Mouse (Mus musculus): Measurements from ENCODE around the gene Nek8. TPM values are rescaled to one million over a fixed set of nuclear protein-coding genes. Genes with fewer than 3 reads are reported as not detected.
A peak's percentile ranks its signal among the peaks of the same experiment; 100 is the strongest.

Gene Nek8
- polyA plus RNA-seq, 1 experiment from 2014 or later, result 11.5 TPM

- Histone ChIP-seq H3K4me3 (ENCODE audit: control insufficient read depth in 1 of 2, insufficient read depth in 1 of 2, low read depth in 1 of 2, low read length in 2 of 2) (no peak overlapping the region), H3K4me2 (ENCODE audit: low read length) (no peak overlapping the region), H3K9ac (ENCODE audit: low read length) (no peak overlapping the region), H3K27me3 (ENCODE audit: control insufficient read depth, insufficient read depth, low read length) (no peaks in the 10 kb centered on the region), H3K27ac (replicated peaks in 1 of 2; ENCODE audit: control insufficient read depth in 1 of 2, insufficient read depth in 1 of 2, low read depth in 2 of 2, low read length in 2 of 2) (no peak overlapping the region), H3K9me3 (ENCODE audit: control insufficient read depth, low read length) (no peaks in the 10 kb centered on the region), H3K36me3 (ENCODE audit: control insufficient read depth, insufficient read depth, low read length) (0 out of 2 replicates have a peak, but pooled peaks cover 6% of the 10 kb centered on the region), H3K4me1 (ENCODE audit: control insufficient read depth in 2 of 2, insufficient read depth in 2 of 2, low read length in 2 of 2) (peaks cover 0 to 43% of the 10 kb centered on the region in 2 experiments; a peak in 3 of 4 replicates)
- WGBS, result 77% methylated on average over 4 of the region's 4 CpGs
- ATAC-seq (ENCODE audit: insufficient number of reproducible peaks, insufficient read depth, low FRiP score, low read depth), result no peak
Observed at GRCm38 (mm10) chr11:78122815-78123214, 53.7 kb downstream of the Nek8 start.

DNA sequence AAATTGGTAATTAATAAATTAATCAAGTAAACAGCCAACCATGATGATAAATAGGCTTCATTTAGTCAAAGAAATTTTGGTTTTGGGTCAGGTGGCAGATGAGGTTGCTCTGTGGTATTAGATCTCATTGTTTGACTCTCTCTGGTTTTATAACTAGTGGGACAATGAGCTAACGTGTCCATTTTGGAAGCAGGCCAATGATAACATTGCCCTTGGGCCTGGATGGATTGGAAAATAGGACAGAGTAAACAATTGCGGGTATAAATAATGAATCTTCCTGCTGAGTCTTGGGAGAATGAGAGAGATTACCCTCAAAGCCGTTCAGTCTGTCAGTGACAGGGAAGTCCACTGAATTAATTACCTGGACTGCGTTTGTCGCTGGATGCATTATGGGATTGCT lies 55.3 kb downstream of the Nek8 start:
- 61% methylated on average over 5 of the region's 5 CpGs for WGBS
- Histone ChIP-seq H3K9me3 (ENCODE audit: control insufficient read depth, low read length) (no peaks in the 10 kb centered on the region), H3K36me3 (ENCODE audit: control insufficient read depth, insufficient read depth, low read length) (no peaks in the 10 kb centered on the region), H3K4me2 (ENCODE audit: low read length) (no peak overlapping the region), H3K9ac (ENCODE audit: low read length) (no peak overlapping the region), H3K4me1 (ENCODE audit: control insufficient read depth in 2 of 2, insufficient read depth in 2 of 2, low read length in 2 of 2) (peaks cover 0 to 44% of the 10 kb centered on the region in 2 experiments; a peak in 3 of 4 replicates), H3K27ac (replicated peaks in 1 of 2; ENCODE audit: control insufficient read depth in 1 of 2, insufficient read depth in 1 of 2, low read depth in 2 of 2, low read length in 2 of 2) (no peak overlapping the region), H3K4me3 (ENCODE audit: control insufficient read depth in 1 of 2, insufficient read depth in 1 of 2, low read depth in 1 of 2, low read length in 2 of 2) (no peak overlapping the region), H3K27me3 (ENCODE audit: control insufficient read depth, insufficient read depth, low read length) (no peaks in the 10 kb centered on the region)
- no peak for ATAC-seq (ENCODE audit: insufficient number of reproducible peaks, insufficient read depth, low FRiP score, low read depth)

DNA sequence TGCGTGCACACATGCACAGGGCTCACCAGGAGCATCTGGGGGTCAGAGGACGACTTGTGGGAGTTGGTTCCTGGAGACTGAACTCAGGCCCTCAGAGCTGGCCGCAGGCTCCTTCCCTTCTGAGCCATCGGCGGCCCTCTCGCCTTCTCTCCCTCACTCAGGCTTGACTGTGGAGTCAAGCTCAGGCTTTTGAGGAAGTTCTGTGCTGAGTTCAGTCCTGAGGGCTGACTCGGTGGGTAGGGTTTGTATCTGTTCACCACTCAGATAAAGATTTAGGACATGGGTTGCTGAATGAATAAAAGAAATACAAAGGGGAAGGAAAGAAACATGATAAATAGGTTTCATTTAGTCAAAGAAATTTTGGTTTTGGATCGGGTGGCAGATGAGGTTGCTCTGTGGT lies 56.6 kb downstream of the Nek8 start:
- no peaks in the 10 kb centered on the region for H3K36me3 ChIP-seq (ENCODE audit: control insufficient read depth, insufficient read depth, low read length)
- no peak overlapping the region for H3K4me2 ChIP-seq (ENCODE audit: low read length)
- no peak overlapping the region for H3K27ac ChIP-seq (replicated peaks in 1 of 2; ENCODE audit: control insufficient read depth in 1 of 2, insufficient read depth in 1 of 2, low read depth in 2 of 2, low read length in 2 of 2)
- no peak for ATAC-seq (ENCODE audit: insufficient number of reproducible peaks, insufficient read depth, low FRiP score, low read depth)
- 60% methylated on average over 8 of the region's 8 CpGs for WGBS
- peaks cover 0 to 46% of the 10 kb centered on the region in 2 experiments; a peak in 3 of 4 replicates for H3K4me1 ChIP-seq (ENCODE audit: control insufficient read depth in 2 of 2, insufficient read depth in 2 of 2, low read length in 2 of 2)
- H3K4me3 ChIP-seq (ENCODE audit: control insufficient read depth in 1 of 2, insufficient read depth in 1 of 2, low read depth in 1 of 2, low read length in 2 of 2), result no peak overlapping the region
- H3K9ac ChIP-seq (ENCODE audit: low read length), result no peak overlapping the region
- no peaks in the 10 kb centered on the region for H3K9me3 ChIP-seq (ENCODE audit: control insufficient read depth, low read length)
- no peaks in the 10 kb centered on the region for H3K27me3 ChIP-seq (ENCODE audit: control insufficient read depth, insufficient read depth, low read length)

- no peaks in the 10 kb centered on the region for H3K27me3 ChIP-seq (ENCODE audit: control insufficient read depth, insufficient read depth, low read length)
- no peak overlapping the region for H3K9ac ChIP-seq (ENCODE audit: low read length)
- H3K4me3 ChIP-seq (ENCODE audit: control insufficient read depth in 1 of 2, insufficient read depth in 1 of 2, low read depth in 1 of 2, low read length in 2 of 2), result no peak overlapping the region
- peaks cover 2 to 52% of the 10 kb centered on the region in 2 experiments; a peak in 3 of 4 replicates for H3K4me1 ChIP-seq (ENCODE audit: control insufficient read depth in 2 of 2, insufficient read depth in 2 of 2, low read length in 2 of 2)
- no peak for ATAC-seq (ENCODE audit: insufficient number of reproducible peaks, insufficient read depth, low FRiP score, low read depth)
- H3K9me3 ChIP-seq (ENCODE audit: control insufficient read depth, low read length), result no peaks in the 10 kb centered on the region
- H3K36me3 ChIP-seq (ENCODE audit: control insufficient read depth, insufficient read depth, low read length), result no peaks in the 10 kb centered on the region
- no peak overlapping the region for H3K4me2 ChIP-seq (ENCODE audit: low read length)
- no peak overlapping the region for H3K27ac ChIP-seq (replicated peaks in 1 of 2; ENCODE audit: control insufficient read depth in 1 of 2, insufficient read depth in 1 of 2, low read depth in 2 of 2, low read length in 2 of 2)
Observed at GRCm38 (mm10) chr11:78118467-78118866, 58.0 kb downstream of the Nek8 start.

DNA sequence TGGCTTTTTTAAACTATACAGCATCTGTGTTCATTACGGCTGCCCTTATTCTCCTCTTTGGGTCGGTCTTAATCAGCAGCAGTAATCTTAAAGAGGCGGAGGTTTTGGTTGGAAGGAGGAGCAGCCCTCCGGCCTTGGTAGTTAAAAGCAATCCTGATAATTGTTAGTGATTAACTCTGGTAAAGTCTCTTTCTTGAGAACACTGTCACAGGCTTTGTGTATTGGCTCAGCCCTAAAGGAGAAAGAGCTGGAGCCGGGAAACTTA lies 60.4 kb downstream of the Nek8 start:
- Histone ChIP-seq H3K27ac (replicated peaks in 1 of 2; ENCODE audit: control insufficient read depth in 1 of 2, insufficient read depth in 1 of 2, low read depth in 2 of 2, low read length in 2 of 2) (peak overlapping the region in 1 of 2 experiments; percentile 71; a peak in 1 of 4 replicates), H3K9me3 (ENCODE audit: control insufficient read depth, low read length) (no peaks in the 10 kb centered on the region), H3K27me3 (ENCODE audit: control insufficient read depth, insufficient read depth, low read length) (no peaks in the 10 kb centered on the region), H3K36me3 (ENCODE audit: control insufficient read depth, insufficient read depth, low read length) (no peaks in the 10 kb centered on the region), H3K4me2 (ENCODE audit: low read length) (peak overlapping the region; percentile 82), H3K9ac (ENCODE audit: low read length) (peak overlapping the region; percentile 76), H3K4me1 (ENCODE audit: control insufficient read depth in 2 of 2, insufficient read depth in 2 of 2, low read length in 2 of 2) (peaks cover 2 to 44% of the 10 kb centered on the region in 2 experiments; a peak in 3 of 4 replicates), H3K4me3 (ENCODE audit: control insufficient read depth in 1 of 2, insufficient read depth in 1 of 2, low read depth in 1 of 2, low read length in 2 of 2) (peak overlapping the region; percentile 54 to 74)
- 15% methylated on average over 5 of the region's 5 CpGs for WGBS
- ATAC-seq (ENCODE audit: insufficient number of reproducible peaks, insufficient read depth, low FRiP score, low read depth), result no peak

Small RNA genes lying within 50 kb of the gene (microRNA-seq; reads per million reads assigned to microRNA genes)
- gene Mir7653, result not detected

Other genes with a start within 250 kb of the Nek8 start
- gene Sez6, start 245.9 kb downstream of the Nek8 start, polyA plus RNA-seq (2014; fragmentation: Nextera tagmentation; extraction: Ambion mirVana), result 0.15 TPM in 1 of 2 replicates, not detected in the other
- 10.8 and 11.6 TPM in 2 replicates for gene Phf12, start 193.9 kb downstream of the Nek8 start, polyA plus RNA-seq (2014; fragmentation: Nextera tagmentation; extraction: Ambion mirVana)
- gene Dhrs13, start 144.4 kb downstream of the Nek8 start, polyA plus RNA-seq (2014; fragmentation: Nextera tagmentation; extraction: Ambion mirVana), result 14.4 and 18.0 TPM in 2 replicates
- 95.2 and 98.3 TPM in 2 replicates for gene Flot2, start 138.7 kb downstream of the Nek8 start, polyA plus RNA-seq (2014; fragmentation: Nextera tagmentation; extraction: Ambion mirVana)
- 23.9 and 25.7 TPM in 2 replicates for gene Eral1, start 96.3 kb downstream of the Nek8 start, polyA plus RNA-seq (2014; fragmentation: Nextera tagmentation; extraction: Ambion mirVana)
- 17.0 and 19.4 TPM in 2 replicates for gene Fam222b, start 82.0 kb downstream of the Nek8 start, polyA plus RNA-seq (2014; fragmentation: Nextera tagmentation; extraction: Ambion mirVana)
- gene Traf4, start 11.1 kb downstream of the Nek8 start, polyA plus RNA-seq (2014; fragmentation: Nextera tagmentation; extraction: Ambion mirVana), result 18.5 and 25.6 TPM in 2 replicates
- 14.7 and 16.1 TPM in 2 replicates for gene Tlcd1, start within 50 bp of the Nek8 start, polyA plus RNA-seq (2014; fragmentation: Nextera tagmentation; extraction: Ambion mirVana)
- gene Rpl23a, start 6.9 kb upstream of the Nek8 start, polyA plus RNA-seq (2014; fragmentation: Nextera tagmentation; extraction: Ambion mirVana), result 968 and 1,084 TPM in 2 replicates
- 57.1 and 61.8 TPM in 2 replicates for gene Rab34, start 11.8 kb upstream of the Nek8 start, polyA plus RNA-seq (2014; fragmentation: Nextera tagmentation; extraction: Ambion mirVana)
- 2.4 and 2.9 TPM in 2 replicates for gene Proca1, start 16.7 kb upstream of the Nek8 start, polyA plus RNA-seq (2014; fragmentation: Nextera tagmentation; extraction: Ambion mirVana)
- gene Sdf2, start 69.1 kb upstream of the Nek8 start, polyA plus RNA-seq (2014; fragmentation: Nextera tagmentation; extraction: Ambion mirVana), result 65.2 and 75.8 TPM in 2 replicates
- gene Supt6, start 69.3 kb upstream of the Nek8 start, polyA plus RNA-seq (2014; fragmentation: Nextera tagmentation; extraction: Ambion mirVana), result 13.8 and 15.5 TPM in 2 replicates
- 71.3 and 72.5 TPM in 2 replicates for gene 2610507B11Rik, start 85.1 kb upstream of the Nek8 start, polyA plus RNA-seq (2014; fragmentation: Nextera tagmentation; extraction: Ambion mirVana)
- gene BC030499, start 114.2 kb upstream of the Nek8 start, polyA plus RNA-seq (2014; fragmentation: Nextera tagmentation; extraction: Ambion mirVana), result 0.23 and 0.70 TPM in 2 replicates
- 23.6 and 25.0 TPM in 2 replicates for gene Spag5, start 124.9 kb upstream of the Nek8 start, polyA plus RNA-seq (2014; fragmentation: Nextera tagmentation; extraction: Ambion mirVana)
- gene Aldoc, start 146.3 kb upstream of the Nek8 start, polyA plus RNA-seq (2014; fragmentation: Nextera tagmentation; extraction: Ambion mirVana), result 28.2 and 30.3 TPM in 2 replicates
- gene Pigs, start 151.7 kb upstream of the Nek8 start, polyA plus RNA-seq (2014; fragmentation: Nextera tagmentation; extraction: Ambion mirVana), result 51.3 and 55.7 TPM in 2 replicates
- 38.6 and 43.0 TPM in 2 replicates for gene Unc119, start 166.8 kb upstream of the Nek8 start, polyA plus RNA-seq (2014; fragmentation: Nextera tagmentation; extraction: Ambion mirVana)
- gene Foxn1, start 209.9 kb upstream of the Nek8 start, polyA plus RNA-seq (2014; fragmentation: Nextera tagmentation; extraction: Ambion mirVana), result not detected in 2 replicates
- not detected in 2 replicates for gene Slc13a2, start 245.5 kb upstream of the Nek8 start, polyA plus RNA-seq (2014; fragmentation: Nextera tagmentation; extraction: Ambion mirVana)